In the genomic region with DNA sequence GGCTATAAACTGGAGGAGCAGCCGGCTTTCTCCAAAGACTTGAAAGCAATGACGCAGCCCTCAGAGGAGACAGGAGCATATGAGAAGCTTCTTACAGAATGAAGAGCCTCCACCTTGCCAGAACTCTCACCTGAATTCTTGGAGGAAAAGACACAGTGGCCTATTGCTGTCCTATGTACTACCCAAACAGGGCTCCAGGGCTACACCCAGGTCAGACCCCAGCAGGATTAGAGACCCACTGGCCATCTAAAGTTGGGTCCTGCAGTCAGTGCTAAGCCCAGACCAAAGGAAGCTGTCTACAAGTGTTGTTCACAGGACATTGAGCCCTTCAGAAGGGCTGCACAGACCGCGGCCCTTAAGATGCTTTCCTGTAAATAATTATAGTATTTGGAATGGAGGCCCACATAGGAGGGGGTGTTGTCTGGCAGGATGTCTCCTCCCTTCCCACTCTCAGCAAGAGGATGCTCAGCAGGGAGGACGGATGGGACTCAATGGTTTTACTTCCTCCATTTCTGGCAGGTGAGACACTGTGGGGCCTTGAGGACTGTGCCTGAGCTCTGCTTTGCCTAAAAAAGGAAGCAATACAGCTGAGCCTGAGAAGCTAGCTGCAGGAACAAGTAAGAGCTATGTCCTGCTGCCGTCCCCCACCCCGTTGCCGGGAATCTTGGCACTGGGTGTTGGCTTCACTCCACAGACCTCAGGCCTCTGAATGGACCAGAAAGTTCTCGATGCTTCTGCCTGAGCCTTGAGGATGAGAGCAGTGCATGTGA, we compare ENCODE assay signal across 8 mouse cellular contexts. TPM values are rescaled to one million over a fixed set of nuclear protein-coding genes. Genes with fewer than 3 reads are reported as not detected.
DNase-seq lines count a peak whose midpoint lies in the region; ATAC-seq and TF ChIP-seq lines count a peak whose summit lies in the region.

No protein-coding gene starts in this region.

- no peak for TF ChIP-seq EP300 in lung, postnatal 0 days (IDR thresholded peaks at IDR 0.05)

- H3K27ac ChIP-seq in heart, embryonic 13.5 days (replicated peaks), result peak overlapping the region; percentile 61
- H3K27ac ChIP-seq in kidney, embryonic 14.5 days (ENCODE audit: low read depth, low read length), result no peak overlapping the region
- H3K27ac ChIP-seq in lung, postnatal 0 days (ENCODE audit: low read length), result no peak overlapping the region
- peak overlapping the region; percentile 72 for H3K27ac ChIP-seq in small intestine, adult 2 months (ENCODE audit: insufficient read depth, low read depth, low read length)

- ATAC-seq in heart, embryonic 13.5 days (ENCODE audit: extremely low read depth, insufficient number of reproducible peaks, low FRiP score, low TSS enrichment), result no peak
- no peak for ATAC-seq in kidney, embryonic 14.5 days (ENCODE audit: low FRiP score, low TSS enrichment)
- peak; percentile 8 for ATAC-seq in lung, postnatal 0 days

- peaks cover 58% of the 10 kb centered on the region for H3K4me1 ChIP-seq in heart, embryonic 13.5 days
- H3K4me1 ChIP-seq in kidney, embryonic 14.5 days (ENCODE audit: control insufficient read depth, insufficient read depth, low read length), result 0 out of 2 replicates have a peak, but pooled peaks cover 16% of the 10 kb centered on the region
- peaks cover 18% of the 10 kb centered on the region for H3K4me1 ChIP-seq in lung, postnatal 0 days (ENCODE audit: insufficient read depth, low read depth, low read length)
- peaks cover 45% of the 10 kb centered on the region for H3K4me1 ChIP-seq in small intestine, adult 2 months (ENCODE audit: control insufficient read depth, insufficient read depth, insufficient read length, low read length)

- peak overlapping the region; percentile 74 for H3K9ac ChIP-seq in heart, embryonic 13.5 days
- 0 out of 2 replicates have a peak overlapping the region, but pooled peaks have one; percentile 45 for H3K9ac ChIP-seq in kidney, embryonic 14.5 days (ENCODE audit: low read depth, low read length)
- no peak overlapping the region for H3K9ac ChIP-seq in lung, postnatal 0 days (replicated peaks; ENCODE audit: low read depth)

- no peaks in the 10 kb centered on the region for H3K9me3 ChIP-seq in heart, embryonic 13.5 days
- no peaks in the 10 kb centered on the region for H3K9me3 ChIP-seq in kidney, embryonic 14.5 days (ENCODE audit: control insufficient read depth, low read length)
- no peaks in the 10 kb centered on the region for H3K9me3 ChIP-seq in lung, postnatal 0 days (ENCODE audit: low read length)

- H3K4me2 ChIP-seq in heart, embryonic 13.5 days, result peak overlapping the region; percentile 78
- H3K4me2 ChIP-seq in kidney, embryonic 14.5 days (replicated peaks; ENCODE audit: low read depth, low read length), result peak overlapping the region; percentile 80
- peak overlapping the region; percentile 63; the same call in 1 of the 2 replicates for H3K4me2 ChIP-seq in lung, postnatal 0 days (replicated peaks; ENCODE audit: low read depth, low read length)

- peak overlapping the region; percentile 50 for H3K4me3 ChIP-seq in heart, embryonic 13.5 days
- H3K4me3 ChIP-seq in kidney, embryonic 14.5 days (ENCODE audit: low read length), result peak overlapping the region; percentile 37
- H3K4me3 ChIP-seq in lung, postnatal 0 days (ENCODE audit: low read depth, low read length), result no peak overlapping the region
- no peak overlapping the region for H3K4me3 ChIP-seq in small intestine, adult 2 months (ENCODE audit: low read depth, low read length)

- no peak for TF ChIP-seq POLR2A in small intestine, adult 2 months (IDR thresholded peaks at IDR 0.05; ENCODE audit: low read depth, low read length)

- no peaks in the 10 kb centered on the region for H3K36me3 ChIP-seq in heart, embryonic 13.5 days
- no peaks in the 10 kb centered on the region for H3K36me3 ChIP-seq in kidney, embryonic 14.5 days (ENCODE audit: control insufficient read depth, insufficient read depth, low read length)
- no peaks in the 10 kb centered on the region for H3K36me3 ChIP-seq in lung, postnatal 0 days (ENCODE audit: insufficient read depth, low read length)
- 0 out of 2 replicates have a peak, but pooled peaks cover 5% of the 10 kb centered on the region for H3K36me3 ChIP-seq in small intestine, adult 2 months (ENCODE audit: control insufficient read depth, insufficient read depth, low read length)

- no peak for TF ChIP-seq CTCF in lung, postnatal 0 days (IDR thresholded peaks at IDR 0.05)
- no peak for TF ChIP-seq CTCF in small intestine, adult 2 months (IDR thresholded peaks at IDR 0.05; ENCODE audit: extremely low read depth, insufficient read length, insufficient replicate concordance, low read depth, low read length)

- WGBS in heart, embryonic 13.5 days, result 48% methylated on average over 9 of the region's 9 CpGs
- WGBS in kidney, embryonic 14.5 days, result 59% methylated on average over 9 of the region's 9 CpGs
- WGBS in lung, postnatal 0 days, result 31% methylated on average over 9 of the region's 9 CpGs
- 56% methylated on average over 9 of the region's 9 CpGs for WGBS in small intestine, adult 2 months

- H3K27me3 ChIP-seq in heart, embryonic 13.5 days (replicated peaks), result peaks cover 46% of the 10 kb centered on the region
- H3K27me3 ChIP-seq in kidney, embryonic 14.5 days (ENCODE audit: control insufficient read depth, insufficient read depth, low read length), result peaks cover 8% of the 10 kb centered on the region; the same call in 1 of the 2 replicates
- H3K27me3 ChIP-seq in lung, postnatal 0 days (replicated peaks; ENCODE audit: insufficient read depth, low read length), result 0 out of 2 replicates have a peak, but pooled peaks cover 4% of the 10 kb centered on the region
- H3K27me3 ChIP-seq in small intestine, adult 2 months (ENCODE audit: control insufficient read depth, insufficient read depth, low read length), result no peaks in the 10 kb centered on the region

- peak; percentile 51 for DNase-seq in right cerebral cortex, adult 18-20 months
- DNase-seq in right cerebral cortex, postnatal 36 days (ENCODE audit: low spot score in 2 of 2), result no peak
- DNase-seq in fibroblast of lung, adult 2 months (ENCODE audit: low read depth), result peak; percentile 63
- DNase-seq in lung, postnatal 0 days (ENCODE audit: low spot score), result no peak
- DNase-seq in thymus, adult 18-20 months, result no peak

RNA-seq across cellular contexts. Expression of a gene that starts 0.7 kb away (rescaled TPM):
- polyA plus RNA-seq in heart, embryonic 13.5 days (2015; fragmentation: Nextera tagmentation; extraction: Ambion mirVana), result 3.5 and 3.7 TPM in 2 replicates
- 4.1 and 4.9 TPM in 2 replicates for polyA plus RNA-seq in kidney, embryonic 14.5 days (2014; fragmentation: Nextera tagmentation; extraction: Ambion mirVana)
- 6.5 and 7.0 TPM in 2 replicates for polyA plus RNA-seq in lung, postnatal 0 days (2015; fragmentation: Nextera tagmentation; extraction: Ambion mirVana)
- 18.5 and 125 TPM in 2 replicates for polyA plus RNA-seq in small intestine, adult 2 months (2012; rRNA removed)

RNA-seq across cellular contexts. Expression of a gene that starts 10.5 kb away (rescaled TPM):
- 4.2 and 5.3 TPM in 2 replicates for polyA plus RNA-seq in heart, embryonic 13.5 days (2015; fragmentation: Nextera tagmentation; extraction: Ambion mirVana)
- 0.20 and 0.32 TPM in 2 replicates for polyA plus RNA-seq in kidney, embryonic 14.5 days (2014; fragmentation: Nextera tagmentation; extraction: Ambion mirVana)
- polyA plus RNA-seq in lung, postnatal 0 days (2015; fragmentation: Nextera tagmentation; extraction: Ambion mirVana), result 0.13 and 0.31 TPM in 2 replicates
- 0.63 and 2.6 TPM in 2 replicates for polyA plus RNA-seq in small intestine, adult 2 months (2012; rRNA removed)

RNA-seq across cellular contexts. Expression of a gene that starts 14.3 kb away (rescaled TPM):
- polyA plus RNA-seq in heart, embryonic 13.5 days (2015; fragmentation: Nextera tagmentation; extraction: Ambion mirVana), result 87.7 and 93.2 TPM in 2 replicates
- polyA plus RNA-seq in kidney, embryonic 14.5 days (2014; fragmentation: Nextera tagmentation; extraction: Ambion mirVana), result 85.8 and 112 TPM in 2 replicates
- 26.1 and 28.5 TPM in 2 replicates for polyA plus RNA-seq in lung, postnatal 0 days (2015; fragmentation: Nextera tagmentation; extraction: Ambion mirVana)
- 57.3 and 65.5 TPM in 2 replicates for polyA plus RNA-seq in small intestine, adult 2 months (2012; rRNA removed)

RNA-seq across cellular contexts. Expression of a gene that starts 15.1 kb away (rescaled TPM):
- not detected in 2 replicates for polyA plus RNA-seq in heart, embryonic 13.5 days (2015; fragmentation: Nextera tagmentation; extraction: Ambion mirVana)
- 0.40 and 0.43 TPM in 2 replicates for polyA plus RNA-seq in kidney, embryonic 14.5 days (2014; fragmentation: Nextera tagmentation; extraction: Ambion mirVana)
- 6.0 and 6.6 TPM in 2 replicates for polyA plus RNA-seq in lung, postnatal 0 days (2015; fragmentation: Nextera tagmentation; extraction: Ambion mirVana)
- polyA plus RNA-seq in small intestine, adult 2 months (2012; rRNA removed), result not detected in 2 replicates

RNA-seq across cellular contexts. Expression of a gene that starts 27.5 kb away (rescaled TPM):
- polyA plus RNA-seq in heart, embryonic 13.5 days (2015; fragmentation: Nextera tagmentation; extraction: Ambion mirVana), result 138 and 157 TPM in 2 replicates
- 226 and 291 TPM in 2 replicates for polyA plus RNA-seq in kidney, embryonic 14.5 days (2014; fragmentation: Nextera tagmentation; extraction: Ambion mirVana)
- polyA plus RNA-seq in lung, postnatal 0 days (2015; fragmentation: Nextera tagmentation; extraction: Ambion mirVana), result 164 and 186 TPM in 2 replicates
- 34.5 and 36.4 TPM in 2 replicates for polyA plus RNA-seq in small intestine, adult 2 months (2012; rRNA removed)

Comparison
In these comparisons a context has a peak if more than half of its experiments do, and no peak if none do; other contexts are left out.
1. DNase-seq: peak in right cerebral cortex, adult 18-20 months (single experiment) and fibroblast of lung, adult 2 months (single experiment); none in right cerebral cortex, postnatal 36 days (0 of 2), lung, postnatal 0 days (single experiment) and thymus, adult 18-20 months (0 of 2).
2. H3K27ac ChIP-seq: peak in heart, embryonic 13.5 days (single experiment) and small intestine, adult 2 months (single experiment); none in kidney, embryonic 14.5 days (single experiment) and lung, postnatal 0 days (single experiment).
3. H3K4me3 ChIP-seq: peak in heart, embryonic 13.5 days (single experiment) and kidney, embryonic 14.5 days (single experiment); none in lung, postnatal 0 days (single experiment) and small intestine, adult 2 months (single experiment).
4. Peak in every context shown above with its lines, with median percentiles within 50 percentile points of each other: H3K4me2 ChIP-seq.